Mouse (Mus musculus) adrenal gland, adult 18-20 months (tissue): Measurements from ENCODE around the gene Rbm47. TPM values are rescaled to one million over a fixed set of nuclear protein-coding genes. Genes with fewer than 3 reads are reported as not detected.

ENCODE experiments used
- DNase-seq, 2 experiments: peaks; one replicate each; pipeline ENCODE4 v3.0.0; 2021 to 2022; ENCODE audit warnings: low spot score in 2 of 2
- microRNA-seq, 2 experiments: library from miRNA; unstranded; fragments of <30 nt; microRNA quantifications; one replicate each; pipeline ENCODE4 v1.2.0; 2021; ENCODE audit warnings: borderline number of aligned reads in 2 of 2
- total RNA-seq, 2 experiments: library from RNA; stranded (reverse); gene quantifications; 1 replicate in 1 of 2; 2 replicates in 1 of 2; pipeline ENCODE4 v1.2.3; 2021

Gene Rbm47
- total RNA-seq, 2 experiments from 2014 or later: 74.5 to 128 TPM

DNA sequence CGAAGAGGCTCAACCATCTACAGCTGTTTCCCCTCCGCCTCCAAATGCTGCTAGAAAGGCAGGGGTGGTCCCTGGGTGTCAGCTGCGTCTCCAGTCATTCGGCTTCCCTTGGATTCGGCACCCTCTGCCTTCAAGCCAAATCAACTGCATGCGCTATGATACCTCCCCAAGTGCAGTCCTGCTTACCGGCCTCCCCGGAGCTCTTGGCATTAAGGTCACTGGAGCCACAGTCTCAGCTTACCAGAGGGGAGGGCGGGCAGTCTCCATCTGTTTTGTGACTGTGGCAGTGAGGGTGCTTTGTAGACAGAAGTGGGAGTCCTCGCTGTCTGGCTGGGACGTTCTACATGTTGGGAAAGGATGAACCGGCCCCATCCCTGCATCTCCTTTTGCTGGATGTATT lies 205.8 kb downstream of the Rbm47 start:
- DNase-seq: no peak

Small RNA genes within 50 kb of the gene (microRNA-seq; reads per million reads assigned to microRNA genes)
- 0 reads per million in 2 experiments for gene Gm25952

Other genes starting within 250 kb of the Rbm47 start
- under 1 TPM; 0.46 to 0.80 TPM for gene Chrna9, start 238.2 kb downstream of the Rbm47 start, total RNA-seq
- under 1 TPM in 1 of 2 experiments, not detected in 1; 0.60 TPM for gene 9130230L23Rik, start 168.8 kb downstream of the Rbm47 start, total RNA-seq
- gene Nsun7, start 86.8 kb upstream of the Rbm47 start, total RNA-seq: under 1 TPM; 0.50 to 0.77 TPM